Mouse (Mus musculus): ENCODE measurements at regions not wholly inside any gene's neighbourhood (a gene's known extent, or its start where the extent isn't known, plus 50 kb on each side); places are given as distances from the start of the nearest gene placed in this dataset.

DNA sequence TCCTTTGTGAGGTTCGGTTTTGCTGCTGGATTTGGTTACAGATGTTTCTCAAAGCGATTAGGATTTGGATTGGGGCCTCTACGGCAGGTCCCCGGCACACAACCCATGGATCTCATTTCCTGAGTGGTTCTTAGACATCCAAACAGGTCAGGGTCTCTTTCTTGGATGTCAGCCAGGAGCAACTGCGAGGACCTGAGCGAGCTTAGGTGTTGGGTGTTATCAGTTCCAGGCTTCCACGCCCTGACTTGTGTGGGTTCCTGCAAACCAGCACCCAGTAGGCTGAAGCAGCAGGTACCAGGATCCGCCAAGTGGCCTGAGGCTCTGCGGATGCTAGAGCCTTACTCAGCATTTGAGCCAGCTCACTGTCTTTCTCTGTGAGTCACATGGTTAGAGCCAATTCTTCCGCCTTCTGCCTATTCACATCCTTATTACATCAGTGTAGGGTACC is 146.5 kb upstream of the Ccdc54 start:
- H3K27me3 ChIP-seq (replicated peaks; ENCODE audit: insufficient read depth, low read length) = no peaks in the 10 kb centered on the region
- no peaks in the 10 kb centered on the region for H3K36me3 ChIP-seq (ENCODE audit: insufficient read depth, low read length)
- ATAC-seq = no peak
- WGBS = 28% methylated on average over 10 of the region's 10 CpGs
- H3K9me3 ChIP-seq (ENCODE audit: low read length) = no peaks in the 10 kb centered on the region
- peak overlapping the region; percentile 44 for H3K4me3 ChIP-seq (ENCODE audit: low read depth, low read length)
- DNase-seq (ENCODE audit: low spot score) = peak; percentile 34
- no peak overlapping the region for H3K27ac ChIP-seq (ENCODE audit: low read length)
- H3K4me1 ChIP-seq (ENCODE audit: insufficient read depth, low read depth, low read length) = peaks cover 3% of the 10 kb centered on the region; the same call in 1 of the 2 replicates
- H3K4me2 ChIP-seq (replicated peaks; ENCODE audit: low read depth, low read length) = peak overlapping the region; percentile 58
- no peak overlapping the region for H3K9ac ChIP-seq (replicated peaks; ENCODE audit: low read depth)
- TF ChIP-seq CTCF (IDR thresholded peaks at IDR 0.05) (no peak), EP300 (IDR thresholded peaks at IDR 0.05) (no peak)

DNA sequence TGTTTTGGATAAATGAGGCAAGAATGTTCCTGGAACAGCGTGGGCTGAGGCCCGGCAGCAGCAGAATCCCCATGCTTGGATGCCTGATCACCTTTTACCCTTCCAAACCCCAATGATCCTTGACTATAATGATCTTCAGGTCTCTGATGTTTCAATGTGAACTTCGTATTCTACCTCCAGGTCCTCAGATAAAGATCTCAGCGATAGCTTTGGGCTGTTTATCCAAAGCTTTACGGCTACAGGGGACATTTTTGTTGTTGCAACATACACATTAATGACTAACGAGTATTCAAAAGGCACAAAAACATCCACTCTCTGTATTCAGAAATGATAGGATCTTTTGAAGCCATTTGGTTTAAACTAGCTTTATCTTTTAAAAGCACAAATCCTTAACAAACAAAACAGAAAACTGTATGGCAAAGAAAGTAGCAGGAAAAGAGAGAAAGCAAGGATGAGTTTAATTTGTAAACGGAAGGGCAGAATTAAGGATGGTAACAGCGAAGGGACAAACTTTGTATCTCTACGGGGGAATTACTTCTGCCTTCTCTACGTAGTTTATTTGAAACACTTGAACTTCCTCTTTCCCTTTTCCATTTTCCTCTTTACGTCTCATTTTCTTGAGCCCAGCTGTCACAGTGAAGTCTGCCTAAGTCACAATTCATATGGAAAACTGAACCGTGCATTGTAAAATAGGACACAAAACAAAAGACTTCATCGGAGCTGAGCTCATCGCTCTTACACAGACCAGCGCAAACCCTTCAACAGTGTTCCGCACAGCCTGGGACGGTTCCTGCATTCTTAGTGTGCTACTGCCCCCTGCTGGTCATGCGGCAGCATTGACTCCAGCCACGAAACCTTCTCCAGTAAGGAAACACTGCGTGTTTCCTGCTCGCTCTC is 145.4 kb upstream of the Ccdc54 start:
- ATAC-seq = peak; percentile 85
- Histone ChIP-seq H3K4me1 (ENCODE audit: insufficient read depth, low read depth, low read length) (peaks cover 8% of the 10 kb centered on the region; the same call in 1 of the 2 replicates), H3K27ac (ENCODE audit: low read length) (peak overlapping the region; percentile 47; the same call in 1 of the 2 replicates), H3K4me2 (replicated peaks; ENCODE audit: low read depth, low read length) (peak overlapping the region; percentile 58), H3K9me3 (ENCODE audit: low read length) (no peaks in the 10 kb centered on the region), H3K36me3 (ENCODE audit: insufficient read depth, low read length) (no peaks in the 10 kb centered on the region), H3K4me3 (ENCODE audit: low read depth, low read length) (peak overlapping the region; percentile 44), H3K27me3 (replicated peaks; ENCODE audit: insufficient read depth, low read length) (no peaks in the 10 kb centered on the region), H3K9ac (replicated peaks; ENCODE audit: low read depth) (no peak overlapping the region)
- DNase-seq (ENCODE audit: low spot score) = peak; percentile 96
- TF ChIP-seq EP300 (IDR thresholded peaks at IDR 0.05) (0 out of 2 replicates have a peak, but pooled peaks have one; percentile 31), CTCF (IDR thresholded peaks at IDR 0.05) (peak; percentile 99)
- 4% methylated on average over 21 of the region's 21 CpGs for WGBS

DNA sequence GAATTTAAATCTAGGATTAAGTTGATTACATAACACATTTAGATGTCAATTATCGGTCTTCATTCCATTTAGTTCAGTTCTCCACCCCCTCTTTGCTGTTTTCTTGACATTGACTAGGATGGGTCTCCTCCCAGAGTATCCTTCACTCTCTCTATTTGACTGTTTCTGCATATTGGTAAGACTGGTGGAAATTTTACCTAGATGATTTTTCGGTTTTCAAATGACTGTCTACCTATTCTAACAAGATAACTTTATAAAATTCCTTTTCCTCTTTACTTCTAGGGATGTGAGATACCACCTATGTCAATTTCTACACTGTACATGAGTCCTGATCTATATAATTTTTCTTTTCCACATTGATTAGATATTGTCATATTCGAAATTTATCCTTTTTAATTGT is 142.4 kb upstream of the Ccdc54 start:
- H3K36me3 ChIP-seq (ENCODE audit: insufficient read depth, low read length) = no peaks in the 10 kb centered on the region
- TF ChIP-seq CTCF (IDR thresholded peaks at IDR 0.05) (no peak), EP300 (IDR thresholded peaks at IDR 0.05) (0 out of 2 replicates have a peak, but pooled peaks have one; percentile 6)
- H3K4me3 ChIP-seq (ENCODE audit: low read depth, low read length) = no peak overlapping the region
- H3K4me2 ChIP-seq (replicated peaks; ENCODE audit: low read depth, low read length) = no peak overlapping the region
- ATAC-seq (no peak), DNase-seq (ENCODE audit: low spot score) (no peak)
- no peaks in the 10 kb centered on the region for H3K27me3 ChIP-seq (replicated peaks; ENCODE audit: insufficient read depth, low read length)
- WGBS = 94% methylated on average over 3 of the region's 3 CpGs
- H3K4me1 ChIP-seq (ENCODE audit: insufficient read depth, low read depth, low read length) = peaks cover 8% of the 10 kb centered on the region; the same call in 1 of the 2 replicates
- no peak overlapping the region for H3K27ac ChIP-seq (ENCODE audit: low read length)
- no peaks in the 10 kb centered on the region for H3K9me3 ChIP-seq (ENCODE audit: low read length)
- H3K9ac ChIP-seq (replicated peaks; ENCODE audit: low read depth) = no peak overlapping the region

GRCm38 (mm10) chr16:50732082-50733006 is 141.4 kb upstream of the Ccdc54 start:
- Histone ChIP-seq H3K27me3 (replicated peaks; ENCODE audit: insufficient read depth, low read length) (no peaks in the 10 kb centered on the region), H3K9me3 (ENCODE audit: low read length) (no peaks in the 10 kb centered on the region), H3K4me1 (ENCODE audit: insufficient read depth, low read depth, low read length) (peaks cover 7% of the 10 kb centered on the region; the same call in 1 of the 2 replicates), H3K36me3 (ENCODE audit: insufficient read depth, low read length) (no peaks in the 10 kb centered on the region), H3K4me2 (replicated peaks; ENCODE audit: low read depth, low read length) (peak overlapping the region; percentile 78), H3K9ac (replicated peaks; ENCODE audit: low read depth) (peak overlapping the region; percentile 54), H3K4me3 (ENCODE audit: low read depth, low read length) (peak overlapping the region; percentile 71), H3K27ac (ENCODE audit: low read length) (peak overlapping the region; percentile 39)
- ATAC-seq (peak; percentile 96), DNase-seq (ENCODE audit: low spot score) (peak; percentile 97)
- WGBS = 1% methylated on average over 58 of the region's 58 CpGs
- no peak for TF ChIP-seq CTCF (IDR thresholded peaks at IDR 0.05)
- TF ChIP-seq EP300 (IDR thresholded peaks at IDR 0.05) = no peak

DNA sequence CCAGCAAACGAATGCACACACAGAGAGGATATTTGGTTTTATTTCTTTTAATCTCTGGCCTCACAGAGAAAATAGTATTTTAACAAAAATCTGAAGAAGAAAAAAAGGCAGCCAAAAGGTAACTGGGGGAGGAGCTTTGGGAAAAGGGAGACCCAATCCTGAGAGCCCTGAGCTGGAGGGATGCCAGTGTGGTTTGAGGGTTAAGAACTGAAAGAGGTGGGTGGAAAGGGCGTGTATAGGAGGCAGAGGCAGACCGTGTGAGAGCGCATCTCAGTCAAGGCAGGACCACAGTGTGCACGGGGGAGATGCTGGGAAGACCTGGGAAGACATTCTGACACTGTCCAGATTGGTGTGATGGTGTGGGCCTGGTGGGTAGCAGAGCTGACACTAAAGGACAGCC is 138.4 kb upstream of the Ccdc54 start:
- Histone ChIP-seq H3K4me1 (ENCODE audit: insufficient read depth, low read depth, low read length) (peaks cover 5% of the 10 kb centered on the region; the same call in 1 of the 2 replicates), H3K27ac (ENCODE audit: low read length) (no peak overlapping the region), H3K9me3 (ENCODE audit: low read length) (no peaks in the 10 kb centered on the region), H3K4me2 (replicated peaks; ENCODE audit: low read depth, low read length) (no peak overlapping the region), H3K36me3 (ENCODE audit: insufficient read depth, low read length) (0 out of 2 replicates have a peak, but pooled peaks cover 6% of the 10 kb centered on the region), H3K4me3 (ENCODE audit: low read depth, low read length) (no peak overlapping the region), H3K9ac (replicated peaks; ENCODE audit: low read depth) (no peak overlapping the region), H3K27me3 (replicated peaks; ENCODE audit: insufficient read depth, low read length) (no peaks in the 10 kb centered on the region)
- no peak for DNase-seq (ENCODE audit: low spot score)
- WGBS = 60% methylated on average over 5 of the region's 5 CpGs
- TF ChIP-seq CTCF (IDR thresholded peaks at IDR 0.05) = no peak
- no peak for TF ChIP-seq EP300 (IDR thresholded peaks at IDR 0.05)
- no peak for ATAC-seq
